Mouse (Mus musculus) gastrocnemius, postnatal 25 days (tissue): Measurements from ENCODE around the gene Gpr132. TPM values are rescaled to one million over a fixed set of nuclear protein-coding genes. Genes with fewer than 3 reads are reported as not detected.
A peak's percentile ranks its signal among the peaks of the same experiment; 100 is the strongest.

Experiments
- DNase-seq: peaks from one replicate; pipeline ENCODE4 v3.0.0; 2022
- long read RNA-seq, 2 experiments: library from polyadenylated mRNA; stranded (forward); transcript quantifications; one replicate each; pipeline ENCODE4 v2.0.0; 2021
- total RNA-seq, 2 experiments: library from RNA; stranded (reverse); gene quantifications; 1 replicate in 1 of 2; 2 replicates in 1 of 2; pipeline ENCODE4 v1.2.3; 2021

Gene Gpr132
- total RNA-seq = under 1 TPM in 1 of 2 experiments, not detected in 1; 0.11 TPM
- long read RNA-seq, experiment 1 = 0 reads
- long read RNA-seq, experiment 2 = 0 reads

- DNase-seq = no peak
Observed at GRCm38 (mm10) chr12:112868178-112869087, at the start of gene Gpr132. Gene Gpr132, minus strand, starts transcription at chr12:112868228.

- DNase-seq = no peak
Observed at GRCm38 (mm10) chr12:112917486-112917885, 49.5 kb upstream of the Gpr132 start.

GRCm38 (mm10) chr12:112916698-112917400 lies 48.8 kb upstream of the Gpr132 start:
- peak; percentile 86 for DNase-seq

GRCm38 (mm10) chr12:112915587-112915986 lies 47.6 kb upstream of the Gpr132 start:
- no peak for DNase-seq

- peak; percentile 52 for DNase-seq
Observed at GRCm38 (mm10) chr12:112914527-112914926, 46.5 kb upstream of the Gpr132 start.

- DNase-seq = no peak
Observed at GRCm38 (mm10) chr12:112912951-112913745, 45.1 kb upstream of the Gpr132 start.

- no peak for DNase-seq
Observed at GRCm38 (mm10) chr12:112911701-112912100, 43.7 kb upstream of the Gpr132 start.

GRCm38 (mm10) chr12:112908991-112909390 lies 41.0 kb upstream of the Gpr132 start:
- DNase-seq = no peak

- DNase-seq = no peak
Observed at GRCm38 (mm10) chr12:112905001-112905400, 37.0 kb upstream of the Gpr132 start.

- peak; percentile 60 for DNase-seq
Observed at GRCm38 (mm10) chr12:112903941-112904340, 35.9 kb upstream of the Gpr132 start.

GRCm38 (mm10) chr12:112900641-112901040 lies 32.6 kb upstream of the Gpr132 start:
- no peak for DNase-seq

GRCm38 (mm10) chr12:112898960-112899359 lies 30.9 kb upstream of the Gpr132 start:
- no peak for DNase-seq

GRCm38 (mm10) chr12:112898351-112898750 lies 30.3 kb upstream of the Gpr132 start:
- no peak for DNase-seq

GRCm38 (mm10) chr12:112897522-112898212 lies 29.6 kb upstream of the Gpr132 start:
- DNase-seq = peak; percentile 76

GRCm38 (mm10) chr12:112894969-112895368 lies 26.9 kb upstream of the Gpr132 start:
- DNase-seq = no peak

GRCm38 (mm10) chr12:112894303-112894884 lies 26.4 kb upstream of the Gpr132 start:
- DNase-seq = no peak

GRCm38 (mm10) chr12:112885465-112885864 lies 17.4 kb upstream of the Gpr132 start:
- no peak for DNase-seq

- DNase-seq = no peak
Observed at GRCm38 (mm10) chr12:112881301-112881815, 13.3 kb upstream of the Gpr132 start.

GRCm38 (mm10) chr12:112880661-112881060 lies 12.6 kb upstream of the Gpr132 start:
- DNase-seq = no peak

GRCm38 (mm10) chr12:112879731-112880130 lies 11.7 kb upstream of the Gpr132 start:
- DNase-seq = no peak

GRCm38 (mm10) chr12:112877607-112878020 lies 9.6 kb upstream of the Gpr132 start:
- no peak for DNase-seq
